Mouse (Mus musculus) kidney, postnatal 0 days (tissue): ENCODE measurements around the gene Myo5a. TPM values are rescaled to one million over a fixed set of nuclear protein-coding genes. Genes with fewer than 3 reads are reported as not detected.
A peak's percentile ranks its signal among the peaks of the same experiment; 100 is the strongest.

Experiments
- ATAC-seq: fragments of 200-750 bp; cut with Nextera tagmentation; replicated peaks from 2 replicates; pipeline ENCODE4 v1.8.0; 2017; ENCODE audit warnings: low read depth, moderate number of reproducible peaks, moderate TSS enrichment, moderate library complexity; ENCODE audit not compliant: low FRiP score
- DNase-seq: peaks from one replicate; pipeline ENCODE4 v3.0.0-alpha.2; 2016; ENCODE audit warnings: low spot score
- H3K27ac ChIP-seq: fragments of 300-500 bp; sonication (generic); 2 replicates; pipeline ENCODE4 v1.5.1; 2014; ENCODE audit warnings: mild to moderate bottlenecking
- H3K27me3 ChIP-seq: fragments of 300-500 bp; sonication (generic); 2 replicates; pipeline ENCODE4 v1.6.1; 2014; ENCODE audit warnings: low read length, mixed read lengths; ENCODE audit not compliant: insufficient read depth
- H3K36me3 ChIP-seq: fragments of 300-500 bp; sonication (generic); 2 replicates; pipeline ENCODE4 v1.6.1; 2014; ENCODE audit warnings: low read length, mixed read lengths; ENCODE audit not compliant: insufficient read depth
- H3K4me1 ChIP-seq: fragments of 300-500 bp; sonication (generic); replicated peaks from 2 replicates; pipeline ENCODE4 v1.6.1; 2014; ENCODE audit warnings: antibody characterized with exemption, low read length, mixed read lengths; ENCODE audit not compliant: insufficient read depth
- H3K4me2 ChIP-seq: fragments of 300-500 bp; sonication (generic); 2 replicates; pipeline ENCODE4 v1.6.1; 2014; ENCODE audit warnings: mild to moderate bottlenecking, low read length, moderate library complexity, mixed read lengths
- H3K4me3 ChIP-seq: fragments of 300-500 bp; sonication (generic); replicated peaks from 2 replicates; pipeline ENCODE4 v1.5.1; 2014; ENCODE audit warnings: low read depth, low read length
- H3K9ac ChIP-seq: fragments of 300-500 bp; sonication (generic); 2 replicates; pipeline ENCODE4 v1.6.1; 2014; ENCODE audit warnings: low read depth, low read length
- H3K9me3 ChIP-seq: fragments of 300-500 bp; sonication (generic); replicated peaks from 2 replicates; pipeline ENCODE4 v1.6.1; 2016; ENCODE audit warnings: low read length, inconsistent platforms, mixed read lengths
- CTCF ChIP-seq: IDR thresholded peaks from 2 replicates; pipeline ENCODE4 v1.5.1; 2016; ENCODE audit warnings: antibody characterized with exemption, low read depth, mild to moderate bottlenecking, moderate library complexity
- WGBS: fragments of 180-500 bp; shearing (Covaris S2); extraction: QIAGEN DNeasy Blood & Tissue Kit; methylation state at CpG from one replicate; pipeline ENCODE4 v1.1.7; 2014; 5-methylcytosine and 5-hydroxymethylcytosine counted together
- polyA plus RNA-seq: library from polyadenylated mRNA; unstranded; fragments of >200 nt; fragmentation: Nextera tagmentation; extraction: Ambion mirVana; gene quantifications from 2 replicates; pipeline ENCODE4 v1.2.1, GENCODE M21; 2015

Gene Myo5a
- polyA plus RNA-seq, 1 experiment from 2014 or later, result 11.8 TPM

GRCm38 (mm10) chr9:75087823-75088222, 17.0 kb downstream of the Myo5a start:
- no peak for TF ChIP-seq CTCF
- 54% methylated on average over 2 of the region's 2 CpGs for WGBS

GRCm38 (mm10) chr9:75089285-75089684, 18.5 kb downstream of the Myo5a start:
- no peak for DNase-seq
- WGBS, result 77% methylated on average over 3 of the region's 3 CpGs
- Histone ChIP-seq H3K27me3 (no peaks in the 10 kb centered on the region), H3K4me3 (no peak overlapping the region), H3K36me3 (no peaks in the 10 kb centered on the region), H3K9me3 (no peaks in the 10 kb centered on the region), H3K4me2 (no peak overlapping the region), H3K4me1 (no peaks in the 10 kb centered on the region), H3K9ac (no peak overlapping the region), H3K27ac (no peak overlapping the region)
- TF ChIP-seq CTCF, result no peak
- no peak for ATAC-seq

More at GRCm38 (mm10) chr9:75087823-75088222, 17.0 kb downstream of the Myo5a start:
- no peak overlapping the region for H3K4me2 ChIP-seq
- ATAC-seq (no peak), DNase-seq (no peak)
- no peak overlapping the region for H3K4me3 ChIP-seq
- no peak overlapping the region for H3K9ac ChIP-seq
- H3K27me3 ChIP-seq, result no peaks in the 10 kb centered on the region
- H3K9me3 ChIP-seq, result no peaks in the 10 kb centered on the region
- no peaks in the 10 kb centered on the region for H3K36me3 ChIP-seq
- no peak overlapping the region for H3K27ac ChIP-seq
- H3K4me1 ChIP-seq, result no peaks in the 10 kb centered on the region

- Histone ChIP-seq H3K4me1 (no peaks in the 10 kb centered on the region), H3K36me3 (no peaks in the 10 kb centered on the region), H3K27me3 (no peaks in the 10 kb centered on the region), H3K4me2 (no peak overlapping the region), H3K4me3 (no peak overlapping the region), H3K9me3 (no peaks in the 10 kb centered on the region), H3K27ac (no peak overlapping the region), H3K9ac (no peak overlapping the region)
- TF ChIP-seq CTCF, result no peak
- DNase-seq (no peak), ATAC-seq (no peak)
- WGBS, result 74% methylated on average over 1 of the region's 1 CpGs
These were observed 21.3 kb downstream of the Myo5a start for GRCm38 (mm10) chr9:75092134-75092533.

GRCm38 (mm10) chr9:75094762-75095161, 23.9 kb downstream of the Myo5a start:
- no peak overlapping the region for H3K4me2 ChIP-seq
- no peak overlapping the region for H3K27ac ChIP-seq
- H3K9ac ChIP-seq, result no peak overlapping the region
- ATAC-seq (no peak), DNase-seq (peak; percentile 73)
- no peaks in the 10 kb centered on the region for H3K36me3 ChIP-seq
- TF ChIP-seq CTCF, result no peak
- H3K4me3 ChIP-seq, result no peak overlapping the region
- no peaks in the 10 kb centered on the region for H3K27me3 ChIP-seq
- H3K9me3 ChIP-seq, result no peaks in the 10 kb centered on the region
- H3K4me1 ChIP-seq, result no peaks in the 10 kb centered on the region
- 73% methylated on average over 3 of the region's 3 CpGs for WGBS

GRCm38 (mm10) chr9:75098937-75099336, 28.1 kb downstream of the Myo5a start:
- Histone ChIP-seq H3K9ac (no peak overlapping the region), H3K27ac (no peak overlapping the region), H3K4me3 (no peak overlapping the region), H3K27me3 (no peaks in the 10 kb centered on the region), H3K9me3 (no peaks in the 10 kb centered on the region), H3K4me2 (no peak overlapping the region), H3K4me1 (no peaks in the 10 kb centered on the region), H3K36me3 (no peaks in the 10 kb centered on the region)
- no peak for TF ChIP-seq CTCF
- ATAC-seq (no peak), DNase-seq (no peak)
- 96% methylated on average over 9 of the region's 9 CpGs for WGBS

- no peak for DNase-seq
- no peaks in the 10 kb centered on the region for H3K9me3 ChIP-seq
- H3K4me3 ChIP-seq, result no peak overlapping the region
- H3K4me2 ChIP-seq, result no peak overlapping the region
- no peak for TF ChIP-seq CTCF
- no peaks in the 10 kb centered on the region for H3K36me3 ChIP-seq
- ATAC-seq, result no peak
- no peaks in the 10 kb centered on the region for H3K27me3 ChIP-seq
- H3K27ac ChIP-seq, result no peak overlapping the region
- H3K4me1 ChIP-seq, result no peaks in the 10 kb centered on the region
- no peak overlapping the region for H3K9ac ChIP-seq
- WGBS, result 85% methylated on average over 8 of the region's 8 CpGs
These were observed 29.5 kb downstream of the Myo5a start for GRCm38 (mm10) chr9:75100157-75100781.

- H3K4me2 ChIP-seq, result no peak overlapping the region
- no peaks in the 10 kb centered on the region for H3K36me3 ChIP-seq
- no peak for DNase-seq
- no peaks in the 10 kb centered on the region for H3K9me3 ChIP-seq
- H3K27me3 ChIP-seq, result no peaks in the 10 kb centered on the region
- H3K9ac ChIP-seq, result no peak overlapping the region
- H3K4me1 ChIP-seq, result no peaks in the 10 kb centered on the region
- ATAC-seq, result no peak
- no peak for TF ChIP-seq CTCF
- no peak overlapping the region for H3K27ac ChIP-seq
- H3K4me3 ChIP-seq, result no peak overlapping the region
These were observed 31.3 kb downstream of the Myo5a start for GRCm38 (mm10) chr9:75102131-75102530.
